Mouse (Mus musculus) adrenal gland, adult 2 months (tissue): Measurements from ENCODE around the gene Klhl20. TPM values are rescaled to one million over a fixed set of nuclear protein-coding genes. Genes with fewer than 3 reads are reported as not detected.

Experiments used
- DNase-seq: peaks from one replicate; pipeline ENCODE4 v3.0.0; 2021
- polyA plus RNA-seq: library from polyadenylated mRNA; depleted of rRNA; stranded (reverse); fragments of >200 nt; gene quantifications from 2 replicates; pipeline ENCODE4 v1.2.3, GENCODE M21; 2012; rRNA removed
- total RNA-seq, 2 experiments: library from RNA; stranded (reverse); gene quantifications; 2 replicates each; pipeline ENCODE4 v1.2.3; 2021

Klhl20 gene
- total and polyA plus RNA-seq, 3 experiments: 4.4 to 17.2 (median 14.1) TPM

DNA sequence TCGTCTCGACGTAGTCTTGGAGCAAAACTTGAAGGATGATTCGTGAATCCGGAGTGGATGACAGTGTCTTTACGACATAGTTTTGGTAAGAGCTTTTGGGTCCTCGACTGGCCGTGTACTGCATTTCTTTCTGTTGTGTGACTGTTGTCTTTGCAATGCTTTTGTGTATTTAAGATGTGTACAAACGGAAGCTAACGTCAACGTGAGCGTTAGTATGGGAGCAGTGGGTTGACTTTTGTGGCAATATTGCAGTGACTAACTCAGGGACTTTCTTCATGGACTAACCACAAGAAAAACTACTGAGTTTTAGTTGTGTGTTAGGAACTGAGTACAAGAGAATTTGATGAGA lies 60.1 kb downstream of the Klhl20 start:
- DNase-seq: no peak

DNA sequence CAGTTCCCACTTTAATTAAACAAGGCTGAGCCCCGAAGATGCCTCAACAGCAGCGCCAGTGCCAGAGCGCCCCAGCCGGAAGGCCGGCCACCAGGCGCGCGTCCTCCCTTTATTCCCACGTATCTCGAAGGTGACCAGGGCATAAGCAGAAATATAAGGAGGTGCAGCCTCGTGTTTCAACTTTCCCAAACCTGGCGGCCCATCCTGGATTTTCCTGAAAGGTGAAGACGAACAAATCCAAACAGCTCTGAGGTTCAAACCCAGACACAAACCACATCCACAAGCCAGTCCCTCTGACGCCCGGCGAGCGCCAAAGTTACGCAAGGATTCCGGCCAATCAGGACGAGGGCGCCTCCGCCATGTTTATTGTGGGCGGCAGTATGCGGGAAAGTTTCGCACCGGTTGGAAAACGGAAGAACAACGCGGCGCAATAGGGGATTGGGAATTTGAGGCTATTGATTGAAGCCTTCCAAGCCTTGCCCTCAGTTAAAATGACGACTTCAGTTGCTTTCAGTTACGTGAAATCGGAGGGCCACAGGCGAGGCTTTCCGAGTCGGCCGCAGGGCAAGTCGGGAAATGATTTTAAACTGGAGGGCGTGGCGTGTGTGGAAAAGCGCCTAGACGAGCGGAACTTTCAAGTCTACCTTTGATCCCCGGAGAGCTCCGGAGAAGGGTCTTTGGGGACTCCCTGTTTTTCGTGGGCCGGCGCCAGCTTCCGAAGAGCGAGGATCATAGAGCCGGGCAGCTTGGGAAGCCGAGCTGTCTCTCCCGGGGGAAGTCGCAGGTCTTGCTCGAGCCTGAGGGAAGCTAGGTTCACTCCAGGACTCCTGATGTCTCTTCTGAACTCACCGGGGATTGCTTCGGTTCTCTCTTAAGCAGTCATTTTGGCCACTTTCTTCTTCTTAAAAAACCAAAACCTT lies 60.7 kb downstream of the Klhl20 start, which contains the start of the genes Dars2 and Cenpl:
TSS of gene Dars2 (minus strand) at position 307 of the 920 bp plus-strand sequence.
TSS of gene Cenpl (plus strand) at position 362 of the 920 bp plus-strand sequence.
- DNase-seq: peak; percentile 98

DNA sequence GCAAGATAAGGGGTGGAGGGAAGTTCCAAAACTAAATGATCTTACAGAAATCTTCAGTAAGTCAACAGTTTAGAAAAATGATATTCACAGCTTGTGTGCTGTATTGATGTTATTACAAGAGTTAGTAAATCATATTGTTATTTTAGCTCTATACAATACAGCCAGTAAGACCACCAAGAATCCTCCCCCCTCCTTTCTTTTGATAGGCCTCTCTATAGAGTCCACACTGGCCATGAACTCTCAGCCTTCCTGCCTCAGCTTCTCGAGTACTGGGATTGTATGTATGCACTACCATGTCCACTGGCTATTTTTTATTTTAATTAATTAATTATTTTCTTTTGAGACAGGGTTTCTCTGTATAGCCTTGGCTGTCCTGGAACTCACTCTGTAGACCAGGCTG lies 68.0 kb downstream of the Klhl20 start:
- no peak for DNase-seq

DNA sequence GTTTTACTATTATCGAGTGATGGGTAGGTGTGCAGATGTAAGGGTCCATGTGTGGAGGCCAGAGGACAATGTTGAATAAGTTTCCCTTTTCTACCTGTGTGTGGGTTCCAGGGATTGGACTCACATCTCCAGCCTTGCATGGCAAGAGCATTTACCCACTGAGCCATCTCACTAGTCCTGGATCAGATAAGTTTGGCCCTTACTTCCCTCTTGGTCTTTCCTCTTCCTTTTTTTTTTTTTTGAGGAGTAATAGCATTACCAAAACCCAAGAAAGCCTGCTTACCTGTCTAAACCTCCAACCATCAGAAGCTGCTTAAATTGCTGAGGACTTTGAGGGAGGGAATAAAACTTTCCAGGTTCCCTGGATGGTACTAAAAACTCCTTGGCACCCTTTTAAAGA lies 74.1 kb downstream of the Klhl20 start:
- DNase-seq: no peak

- no peak for DNase-seq
These were observed 84.3 kb downstream of the Klhl20 start for GRCm38 (mm10) chr1:161046972-161047371.

GRCm38 (mm10) chr1:161041261-161042020 lies 89.9 kb downstream of the Klhl20 start:
- DNase-seq: no peak

- DNase-seq: no peak
These were observed 90.5 kb downstream of the Klhl20 start for GRCm38 (mm10) chr1:161040855-161041254.

GRCm38 (mm10) chr1:161040426-161040770 lies 90.9 kb downstream of the Klhl20 start:
- peak; percentile 26 for DNase-seq

DNA sequence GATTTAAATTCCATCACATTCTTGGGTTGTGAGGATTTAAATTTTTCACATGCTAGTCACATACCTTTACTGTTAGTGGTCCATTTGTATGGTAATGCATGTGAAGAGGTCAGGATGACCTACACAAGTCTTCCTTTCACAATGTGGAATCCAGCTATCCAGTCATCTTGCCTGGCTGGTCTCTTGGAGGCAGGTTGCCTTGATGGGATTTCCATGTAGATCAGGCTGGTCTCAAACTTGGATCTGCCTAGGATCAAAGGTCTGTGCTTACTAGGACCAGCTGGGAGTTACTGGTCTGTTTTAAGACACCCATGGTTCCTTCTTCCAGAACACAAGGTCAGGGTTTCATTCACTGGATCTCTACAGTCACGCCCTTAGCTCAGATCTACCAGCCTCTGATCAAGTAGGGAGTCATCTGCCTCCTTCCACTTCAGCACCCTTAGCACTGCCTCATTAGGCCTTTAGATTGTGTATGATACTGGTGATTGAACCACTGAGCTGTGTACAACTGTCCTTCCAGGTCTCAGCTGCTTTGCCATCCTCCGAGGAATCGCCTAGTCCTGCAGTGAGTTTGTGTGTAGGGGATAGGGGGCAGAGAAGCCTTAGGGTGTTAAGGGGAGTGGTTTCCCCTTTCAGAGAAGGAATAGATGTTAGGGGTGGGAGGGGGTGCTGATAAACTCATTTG lies 91.4 kb downstream of the Klhl20 start:
- DNase-seq: peak; percentile 41

GRCm38 (mm10) chr1:161038968-161039721 lies 92.2 kb downstream of the Klhl20 start:
- DNase-seq: no peak

Other genes with a start within 250 kb of the Klhl20 start
- 10 to 100 TPM; 32.7 to 54.3 TPM for gene Rc3h1, start 225.1 kb downstream of the Klhl20 start, total RNA-seq
- gene Rc3h1, start 225.1 kb downstream of the Klhl20 start, polyA plus RNA-seq: 9.6 and 12.6 TPM in 2 replicates
- gene Serpinc1, start 152.9 kb downstream of the Klhl20 start, total RNA-seq: 1 to 10 TPM in 1 of 2 experiments, under 1 TPM in 1; 0.62 to 9.3 TPM
- gene Serpinc1, start 152.9 kb downstream of the Klhl20 start, polyA plus RNA-seq: 0.42 and 5.0 TPM in 2 replicates
- gene Zbtb37, start 96.7 kb downstream of the Klhl20 start, total RNA-seq: 10 to 100 TPM; 13.1 to 16.0 TPM
- gene Zbtb37, start 96.7 kb downstream of the Klhl20 start, polyA plus RNA-seq: 0.45 and 0.57 TPM in 2 replicates
- gene Dars2, start 60.9 kb downstream of the Klhl20 start, total RNA-seq: 10 to 100 TPM; 26.5 to 27.4 TPM
- gene Dars2, start 60.9 kb downstream of the Klhl20 start, polyA plus RNA-seq: 6.9 and 11.5 TPM in 2 replicates
- 1 to 10 TPM; 1.8 to 2.5 TPM for gene Cenpl, start 60.8 kb downstream of the Klhl20 start, total RNA-seq
- 0.19 and 0.35 TPM in 2 replicates for gene Cenpl, start 60.8 kb downstream of the Klhl20 start, polyA plus RNA-seq
- gene Ankrd45, start 11.2 kb upstream of the Klhl20 start, total RNA-seq: 1 to 10 TPM; 4.4 to 8.3 TPM
- gene Ankrd45, start 11.2 kb upstream of the Klhl20 start, polyA plus RNA-seq: 0.37 and 0.58 TPM in 2 replicates
- gene Tex50, start 27.8 kb upstream of the Klhl20 start, total RNA-seq: not detected
- gene Tex50, start 27.8 kb upstream of the Klhl20 start, polyA plus RNA-seq: not detected in 2 replicates
- 100 to 1,000 TPM; 283 to 597 TPM for gene Prdx6, start 119.7 kb upstream of the Klhl20 start, total RNA-seq
- gene Prdx6, start 119.7 kb upstream of the Klhl20 start, polyA plus RNA-seq: 103 and 130 TPM in 2 replicates